Comparison of ENCODE assay signal across 34 mouse cellular contexts in genomic region chr6:86419239-86419638, GRCm38 (mm10). TPM values are rescaled to one million over a fixed set of nuclear protein-coding genes. Genes with fewer than 3 reads are reported as not detected.
"Had no signal": no experiment of that assay in that cellular context is flagged by ENCODE, and none has a peak within 500 bp of the region (broad histone marks: within the 10 kb centered on the region; RNA-seq: fewer than 3 reads in every experiment).

No protein-coding gene starts in this region.

- H3K4me3 ChIP-seq: embryonic facial prominence, embryonic 10.5 days; embryonic facial prominence, embryonic 12.5 days; embryonic facial prominence, embryonic 13.5 days; embryonic facial prominence, embryonic 15.5 days; erythroblast, embryonic 14.5 days; forebrain, embryonic 10.5 days; forebrain, embryonic 12.5 days; forebrain, embryonic 13.5 days; forebrain, embryonic 15.5 days; gastrocnemius, adult 2 months; heart, adult 2 months had no signal

- H3K4me1 ChIP-seq: embryonic facial prominence, embryonic 10.5 days; embryonic facial prominence, embryonic 12.5 days; embryonic facial prominence, embryonic 13.5 days; embryonic facial prominence, embryonic 15.5 days; forebrain, embryonic 10.5 days; forebrain, embryonic 12.5 days; forebrain, embryonic 13.5 days; forebrain, embryonic 15.5 days had no signal

- ATAC-seq: forebrain, embryonic 13.5 days; forebrain, embryonic 14.5 days; forebrain, embryonic 15.5 days; forebrain, embryonic 16.5 days; forebrain, postnatal 0 days had no signal

- DNase-seq: cerebellum, adult 18-20 months; cerebellum, adult 2 months; cerebellum, adult 8-10 months; cerebellum, adult 9-10 months; cerebellum, adult 9-11 months; cerebellum, postnatal 10 days; cerebellum, postnatal 14 days; cerebellum, postnatal 25 days; cerebellum, postnatal 36 days; embryo, embryonic 11 days; forebrain, postnatal 0 days; gastrocnemius, adult 2 months; gastrocnemius, postnatal 10 days; gastrocnemius, postnatal 14 days; gastrocnemius, postnatal 25 days; gastrocnemius, postnatal 36 days; heart, adult 18-20 months; heart, adult 2 months had no signal

- H3K27me3 ChIP-seq: embryonic facial prominence, embryonic 12.5 days; embryonic facial prominence, embryonic 13.5 days; embryonic facial prominence, embryonic 15.5 days; forebrain, embryonic 12.5 days; forebrain, embryonic 13.5 days; forebrain, embryonic 15.5 days had no signal

- H3K9ac ChIP-seq: embryonic facial prominence, embryonic 12.5 days; embryonic facial prominence, embryonic 13.5 days; embryonic facial prominence, embryonic 15.5 days; forebrain, embryonic 12.5 days; forebrain, embryonic 13.5 days; forebrain, embryonic 15.5 days; forebrain, postnatal 0 days had no signal

- H3K9me3 ChIP-seq: embryonic facial prominence, embryonic 10.5 days; embryonic facial prominence, embryonic 12.5 days; embryonic facial prominence, embryonic 13.5 days; embryonic facial prominence, embryonic 15.5 days; forebrain, embryonic 10.5 days; forebrain, embryonic 12.5 days; forebrain, embryonic 13.5 days; forebrain, embryonic 15.5 days had no signal

- H3K4me2 ChIP-seq: embryonic facial prominence, embryonic 12.5 days; embryonic facial prominence, embryonic 13.5 days; embryonic facial prominence, embryonic 15.5 days; forebrain, embryonic 12.5 days; forebrain, embryonic 13.5 days; forebrain, embryonic 15.5 days had no signal

- H3K27ac ChIP-seq: embryonic facial prominence, embryonic 10.5 days; embryonic facial prominence, embryonic 12.5 days; embryonic facial prominence, embryonic 13.5 days; embryonic facial prominence, embryonic 15.5 days; forebrain, embryonic 10.5 days; forebrain, embryonic 12.5 days; forebrain, embryonic 13.5 days; forebrain, embryonic 15.5 days; gastrocnemius, adult 2 months; heart, adult 2 months had no signal

RNA-seq across cellular contexts. Expression of gene Gm44790, which starts 7.2 kb away (rescaled TPM):
- total RNA-seq: common myeloid progenitor, adult 5-6 weeks; forebrain, postnatal 0 days; gastrocnemius, adult 18-20 months; gastrocnemius, postnatal 10 days; gastrocnemius, postnatal 25 days; gastrocnemius, postnatal 4 days; heart, adult 18-20 months; heart, adult 2 months had no signal
- polyA plus RNA-seq: embryonic facial prominence, embryonic 11.5 days; embryonic facial prominence, embryonic 12.5 days; embryonic facial prominence, embryonic 13.5 days; embryonic facial prominence, embryonic 14.5 days; embryonic facial prominence, embryonic 15.5 days; erythroblast, embryonic 14.5 days; forebrain, embryonic 12.5 days; forebrain, embryonic 15.5 days; forebrain, embryonic 16.5 days; heart, adult 2 months had no signal
